Mouse (Mus musculus) heart, embryonic 11.5 days (tissue): ENCODE results near the gene Gm2663. TPM values are rescaled to one million over a fixed set of nuclear protein-coding genes. Genes with fewer than 3 reads are reported as not detected.
"Not testable (repeated sequence)": the region's sequence is repeated elsewhere in the genome, so short reads cannot be mapped to it uniquely, and the experiment has no call there.

Experiments
- ATAC-seq: fragments of 200-750 bp; cut with Nextera tagmentation; replicated peaks from 2 replicates; pipeline ENCODE4 v1.8.0; 2017; ENCODE audit warnings: moderate library complexity; ENCODE audit not compliant: insufficient number of reproducible peaks, low FRiP score, low TSS enrichment
- H3K27ac ChIP-seq: fragments of 300-500 bp; sonication (generic); 2 replicates; pipeline ENCODE4 v1.5.1; 2014; ENCODE audit warnings: mild to moderate bottlenecking, low read depth, low read length
- H3K27me3 ChIP-seq: fragments of 300-500 bp; sonication (generic); 2 replicates; pipeline ENCODE4 v1.6.1; 2014; ENCODE audit warnings: mild to moderate bottlenecking, low read length, mixed read lengths; ENCODE audit not compliant: control insufficient read depth, insufficient read depth
- H3K36me3 ChIP-seq: fragments of 300-500 bp; sonication (generic); 2 replicates; pipeline ENCODE4 v1.6.1; 2014; ENCODE audit warnings: mild to moderate bottlenecking, low read length, moderate library complexity, mixed read lengths; ENCODE audit not compliant: control insufficient read depth, insufficient read depth
- H3K4me1 ChIP-seq: fragments of 300-500 bp; sonication (generic); 2 replicates; pipeline ENCODE4 v1.6.1; 2014; ENCODE audit warnings: low read length; ENCODE audit not compliant: control insufficient read depth, insufficient read depth
- H3K4me2 ChIP-seq: fragments of 300-500 bp; sonication (generic); 2 replicates; pipeline ENCODE4 v1.6.1; 2014; ENCODE audit warnings: mild to moderate bottlenecking, moderate library complexity
- H3K4me3 ChIP-seq: fragments of 300-500 bp; sonication (generic); 2 replicates; pipeline ENCODE4 v1.5.1; 2014; ENCODE audit warnings: low read depth, low read length
- H3K9ac ChIP-seq: fragments of 300-500 bp; sonication (generic); 2 replicates; pipeline ENCODE4 v1.6.1; 2014; ENCODE audit warnings: mild to moderate bottlenecking, low read depth, low read length, moderate library complexity
- H3K9me3 ChIP-seq: fragments of 300-500 bp; sonication (generic); replicated peaks from 2 replicates; pipeline ENCODE4 v1.6.1; 2016; ENCODE audit warnings: low read length; ENCODE audit not compliant: control insufficient read depth
- WGBS: fragments of 180-500 bp; shearing (Covaris S2); extraction: QIAGEN DNeasy Blood & Tissue Kit; methylation state at CpG from one replicate; pipeline ENCODE4 v1.1.7; 2014; ENCODE audit not compliant: insufficient replicate concordance; 5-methylcytosine and 5-hydroxymethylcytosine counted together
- polyA plus RNA-seq: library from polyadenylated mRNA; unstranded; fragments of >200 nt; fragmentation: Nextera tagmentation; extraction: Ambion mirVana; gene quantifications from 2 replicates; pipeline ENCODE4 v1.2.1, GENCODE M21; 2014

The Gm2663 gene
- 0.19 TPM in 1 of 2 replicates, not detected in the other for polyA plus RNA-seq

GRCm38 (mm10) chr6:40999379-40999778, at the start of gene Gm2663:
Gene Gm2663 (minus strand): TSS chr6:40999479.
- H3K4me3 ChIP-seq, H3K27ac ChIP-seq, ATAC-seq, H3K9me3 ChIP-seq, H3K4me1 ChIP-seq, H3K27me3 ChIP-seq, H3K9ac ChIP-seq, H3K36me3 ChIP-seq, H3K4me2 ChIP-seq: not testable (repeated sequence)

DNA sequence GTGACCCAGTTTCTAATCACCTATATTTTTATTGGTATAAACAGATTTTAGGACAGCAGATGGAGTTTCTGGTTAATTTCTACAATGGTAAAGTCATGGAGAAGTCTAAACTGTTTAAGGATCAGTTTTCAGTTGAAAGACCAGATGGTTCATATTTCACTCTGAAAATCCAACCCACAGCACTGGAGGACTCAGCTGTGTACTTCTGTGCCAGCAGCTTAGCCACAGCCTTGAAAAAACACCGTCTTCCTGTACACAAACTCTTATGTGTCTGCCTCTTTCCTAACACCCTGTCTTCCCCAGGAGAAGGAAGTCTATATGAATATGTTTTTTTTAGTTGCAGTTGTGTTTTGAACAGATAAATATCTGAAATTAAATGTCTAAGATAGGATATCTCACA, 49.3 kb upstream of the Gm2663 start:
- Histone ChIP-seq H3K27ac (no peak overlapping the region), H3K9me3 (no peaks in the 10 kb centered on the region), H3K4me1 (no peaks in the 10 kb centered on the region), H3K4me3 (no peak overlapping the region), H3K4me2 (no peak overlapping the region), H3K36me3 (no peaks in the 10 kb centered on the region), H3K27me3 (no peaks in the 10 kb centered on the region), H3K9ac (no peak overlapping the region)
- ATAC-seq, result no peak
- 69% methylated on average over 1 of the region's 1 CpGs for WGBS

DNA sequence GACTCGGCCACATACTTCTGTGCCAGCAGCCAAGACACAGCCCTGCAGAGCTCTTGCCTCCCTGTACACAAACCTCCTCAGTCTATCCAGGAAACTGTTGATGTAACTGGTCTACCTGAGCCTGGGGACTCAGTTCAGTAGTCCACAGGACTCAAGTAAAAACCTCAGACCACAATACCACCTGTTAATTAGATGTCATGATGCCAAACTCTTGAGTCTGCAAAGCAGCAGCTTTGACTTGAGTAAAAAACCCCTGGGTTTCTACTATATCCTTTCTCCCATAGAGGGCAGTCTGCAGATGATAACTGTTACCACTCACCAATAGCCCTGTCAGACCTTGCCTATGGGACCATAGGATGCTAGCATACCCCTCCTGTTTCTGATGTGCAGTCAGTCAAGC, 48.7 kb upstream of the Gm2663 start:
- Histone ChIP-seq H3K9me3 (no peaks in the 10 kb centered on the region), H3K9ac (no peak overlapping the region), H3K27ac (no peak overlapping the region), H3K27me3 (no peaks in the 10 kb centered on the region), H3K4me2 (no peak overlapping the region), H3K36me3 (no peaks in the 10 kb centered on the region), H3K4me1 (no peaks in the 10 kb centered on the region), H3K4me3 (no peak overlapping the region)
- WGBS, result 72% methylated on average over 1 of the region's 1 CpGs
- no peak for ATAC-seq

DNA sequence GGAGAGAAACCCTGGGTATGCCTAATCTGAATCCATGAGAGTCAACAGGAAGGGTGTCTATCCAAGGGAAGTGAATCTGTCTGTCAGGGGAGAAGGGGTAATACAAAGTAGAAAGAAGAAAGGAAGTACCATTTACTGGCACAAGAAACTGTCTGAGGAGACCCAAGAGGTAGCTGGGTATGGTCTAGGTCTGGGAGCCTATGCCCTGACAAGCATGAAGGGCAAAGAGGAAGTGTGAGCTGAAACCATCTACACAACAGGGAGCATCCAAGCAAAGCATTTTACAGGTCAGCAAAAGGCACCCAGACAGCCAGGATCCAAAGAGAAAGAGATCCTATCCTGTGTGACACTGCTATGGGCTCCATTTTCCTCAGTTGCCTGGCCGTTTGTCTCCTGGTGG, 47.9 kb upstream of the Gm2663 start:
- Histone ChIP-seq H3K36me3 (no peaks in the 10 kb centered on the region), H3K9ac (no peak overlapping the region), H3K4me3 (no peak overlapping the region), H3K9me3 (no peaks in the 10 kb centered on the region), H3K27ac (no peak overlapping the region), H3K4me1 (no peaks in the 10 kb centered on the region), H3K27me3 (no peaks in the 10 kb centered on the region), H3K4me2 (no peak overlapping the region)
- WGBS, result 85% methylated on average over 1 of the region's 1 CpGs
- no peak for ATAC-seq

- ATAC-seq, result no peak
- H3K27ac ChIP-seq, result no peak overlapping the region
- H3K4me2 ChIP-seq, result no peak overlapping the region
- H3K9ac ChIP-seq, result no peak overlapping the region
- no peaks in the 10 kb centered on the region for H3K27me3 ChIP-seq
- no peaks in the 10 kb centered on the region for H3K36me3 ChIP-seq
- H3K9me3 ChIP-seq, result no peaks in the 10 kb centered on the region
- H3K4me1 ChIP-seq, result no peaks in the 10 kb centered on the region
- H3K4me3 ChIP-seq, result no peak overlapping the region
- WGBS, result 52% methylated on average over 2 of the region's 2 CpGs
Observed at GRCm38 (mm10) chr6:41046553-41046952, 47.3 kb upstream of the Gm2663 start.

DNA sequence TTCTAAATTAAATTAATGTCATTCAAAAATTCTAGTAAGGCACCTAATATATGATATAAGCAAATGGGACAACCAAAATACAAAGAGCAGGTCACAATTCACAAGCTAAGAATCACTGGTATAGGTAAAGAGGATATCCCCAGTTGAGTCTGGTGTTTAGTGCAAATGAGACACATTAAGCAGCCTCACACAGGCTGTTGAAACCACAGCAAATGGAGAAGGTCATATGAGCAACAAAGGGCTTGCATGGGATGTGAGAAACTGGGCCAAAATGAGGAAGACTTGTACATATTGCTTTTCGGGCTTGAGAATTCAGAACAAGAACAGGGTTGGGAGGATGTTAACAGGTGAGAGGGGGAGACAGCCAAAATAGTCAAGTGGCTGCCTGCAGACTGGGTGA, 45.5 kb upstream of the Gm2663 start:
- 78% methylated on average over 1 of the region's 1 CpGs for WGBS

GRCm38 (mm10) chr6:41044314-41044713, 45.0 kb upstream of the Gm2663 start:
- Histone ChIP-seq H3K9ac (no peak overlapping the region), H3K9me3 (no peaks in the 10 kb centered on the region)
- no peak for ATAC-seq

More for the DNA sequence above, 45.5 kb upstream of the Gm2663 start:
- Histone ChIP-seq H3K36me3 (no peaks in the 10 kb centered on the region), H3K27ac (no peak overlapping the region), H3K4me1 (no peaks in the 10 kb centered on the region), H3K9me3 (no peaks in the 10 kb centered on the region), H3K27me3 (no peaks in the 10 kb centered on the region), H3K4me3 (no peak overlapping the region), H3K4me2 (no peak overlapping the region), H3K9ac (no peak overlapping the region)
- ATAC-seq, result no peak

GRCm38 (mm10) chr6:41035409-41035808, 36.1 kb upstream of the Gm2663 start, which contains the start of gene 2210010C04Rik:
Gene 2210010C04Rik (minus strand): TSS chr6:41035509.
- Histone ChIP-seq H3K27me3 (no peaks in the 10 kb centered on the region), H3K9me3 (no peaks in the 10 kb centered on the region), H3K27ac (no peak within 1 kb of the TSS), H3K4me2 (no peak within 1 kb of the TSS), H3K36me3 (no peaks in the 10 kb centered on the region), H3K9ac (no peak within 1 kb of the TSS), H3K4me1 (no peaks in the 10 kb centered on the region), H3K4me3 (no peak within 1 kb of the TSS)
- no peak for ATAC-seq

More at GRCm38 (mm10) chr6:41044314-41044713, 45.0 kb upstream of the Gm2663 start:
- WGBS, result 72% methylated on average over 1 of the region's 1 CpGs
- Histone ChIP-seq H3K27me3 (no peaks in the 10 kb centered on the region), H3K27ac (no peak overlapping the region), H3K4me1 (no peaks in the 10 kb centered on the region), H3K36me3 (no peaks in the 10 kb centered on the region), H3K4me2 (no peak overlapping the region), H3K4me3 (no peak overlapping the region)

GRCm38 (mm10) chr6:41032802-41033201, 33.5 kb upstream of the Gm2663 start:
- Histone ChIP-seq H3K27me3 (no peaks in the 10 kb centered on the region), H3K9me3 (no peaks in the 10 kb centered on the region), H3K9ac (no peak overlapping the region), H3K36me3 (no peaks in the 10 kb centered on the region), H3K27ac (no peak overlapping the region), H3K4me2 (no peak overlapping the region), H3K4me1 (no peaks in the 10 kb centered on the region), H3K4me3 (no peak overlapping the region)
- ATAC-seq, result no peak
- 74% methylated on average over 6 of the region's 6 CpGs for WGBS
